Mouse (Mus musculus): ENCODE results near the gene Slc25a19. TPM values are rescaled to one million over a fixed set of nuclear protein-coding genes. Genes with fewer than 3 reads are reported as not detected.

Gene Slc25a19
- polyA plus RNA-seq, 1 experiment, result 146 TPM

DNA sequence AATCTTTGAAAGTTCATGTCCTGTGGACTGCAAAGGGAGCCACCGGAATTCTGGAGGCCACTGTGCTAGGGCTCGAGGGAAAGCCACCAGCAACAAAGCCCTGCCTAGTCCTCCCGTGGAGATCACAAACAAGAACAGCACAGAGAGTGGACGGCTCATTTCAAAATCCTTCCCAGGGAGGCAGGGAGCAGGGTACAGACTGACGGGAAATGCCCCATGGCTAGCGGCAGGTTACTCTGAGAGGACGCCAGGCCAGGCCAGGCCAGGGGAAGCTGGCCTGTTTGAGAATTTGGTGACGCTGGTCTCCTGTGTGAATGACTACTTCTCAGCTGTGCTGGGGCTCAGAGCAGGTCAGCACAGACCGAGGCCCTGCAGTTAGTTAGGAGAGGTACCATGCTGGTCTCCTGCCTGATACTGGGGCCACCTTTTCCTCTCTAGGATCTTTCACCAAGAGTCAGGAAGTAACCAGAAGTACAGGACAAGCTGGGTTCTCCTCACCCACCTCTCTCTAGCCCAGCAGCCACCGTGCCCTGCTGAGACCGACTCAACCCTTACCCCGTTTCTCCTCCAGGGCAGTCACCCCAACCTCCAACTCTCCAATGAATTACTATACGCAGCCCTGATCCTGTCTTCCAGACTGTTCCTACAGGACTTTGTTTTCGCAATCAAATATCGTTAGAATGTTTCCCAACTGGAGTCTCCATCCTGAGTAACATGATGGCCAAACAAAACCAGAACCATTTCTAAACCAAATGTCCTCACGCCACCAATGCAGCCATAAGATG lies 9.2 kb downstream of the Slc25a19 start:
- no peak for DNase-seq (ENCODE audit: low read depth)

DNA sequence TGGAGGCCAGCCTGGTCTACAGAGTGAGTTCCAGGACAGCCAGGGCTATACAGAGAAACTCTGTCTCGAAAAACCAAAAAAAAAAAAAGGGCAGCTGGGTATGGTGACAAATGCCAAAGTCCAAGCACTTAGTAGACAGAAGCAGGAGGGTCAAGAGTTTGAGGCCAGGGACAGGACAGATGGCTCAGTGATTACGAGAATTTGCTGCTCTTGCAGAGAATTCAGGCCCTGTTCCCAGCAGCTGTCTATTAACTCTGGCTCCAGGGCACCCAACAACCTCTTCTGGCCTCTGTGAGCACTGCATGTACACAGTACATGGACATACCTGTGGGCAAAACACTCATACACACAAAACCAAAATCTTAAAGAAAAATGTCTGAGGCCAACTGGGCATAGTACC lies 10.1 kb downstream of the Slc25a19 start:
- DNase-seq (ENCODE audit: low read depth), result no peak

GRCm38 (mm10) chr11:115616893-115617292 lies 11.2 kb downstream of the Slc25a19 start:
- DNase-seq (ENCODE audit: low read depth), result no peak

GRCm38 (mm10) chr11:115616371-115616770 lies 11.7 kb downstream of the Slc25a19 start:
- DNase-seq (ENCODE audit: low read depth), result no peak

GRCm38 (mm10) chr11:115615875-115616274 lies 12.2 kb downstream of the Slc25a19 start:
- no peak for DNase-seq (ENCODE audit: low read depth)

DNA sequence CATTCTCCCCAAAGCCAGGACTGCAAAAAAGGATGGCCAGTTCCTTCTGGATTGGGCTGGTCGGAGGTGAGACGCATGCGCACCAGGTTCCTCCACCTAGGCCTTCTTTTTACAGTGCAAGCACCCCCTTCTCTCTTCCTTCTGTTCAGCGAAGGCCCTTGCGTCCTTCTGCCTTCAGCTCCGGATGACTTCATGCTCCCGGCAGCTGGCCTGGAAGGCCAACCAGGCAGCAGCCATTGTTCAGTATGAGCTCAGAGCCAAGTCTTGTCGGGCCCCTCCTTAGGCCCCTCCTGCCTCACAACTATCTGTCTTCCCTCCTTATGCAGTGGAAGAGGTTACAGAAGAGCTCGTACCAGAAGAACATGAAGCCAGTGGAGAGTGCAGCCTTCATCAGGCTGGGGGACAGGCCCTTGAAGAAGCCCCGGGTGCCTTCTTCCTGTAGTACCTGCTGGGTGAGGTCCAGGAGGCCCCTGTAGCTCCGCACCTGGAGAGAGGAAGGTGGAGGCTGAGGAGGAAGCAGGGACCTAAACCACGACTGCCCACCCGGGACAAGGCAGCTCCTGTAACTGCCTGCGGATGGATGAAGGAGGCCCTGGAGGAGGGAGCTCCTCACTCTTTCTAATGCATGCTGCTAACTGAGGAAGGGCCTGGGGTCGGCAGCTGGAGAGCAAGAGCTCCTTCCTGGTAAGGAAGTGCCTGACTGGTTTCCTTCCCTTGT lies 12.8 kb downstream of the Slc25a19 start:
- no peak for DNase-seq (ENCODE audit: low read depth)

DNA sequence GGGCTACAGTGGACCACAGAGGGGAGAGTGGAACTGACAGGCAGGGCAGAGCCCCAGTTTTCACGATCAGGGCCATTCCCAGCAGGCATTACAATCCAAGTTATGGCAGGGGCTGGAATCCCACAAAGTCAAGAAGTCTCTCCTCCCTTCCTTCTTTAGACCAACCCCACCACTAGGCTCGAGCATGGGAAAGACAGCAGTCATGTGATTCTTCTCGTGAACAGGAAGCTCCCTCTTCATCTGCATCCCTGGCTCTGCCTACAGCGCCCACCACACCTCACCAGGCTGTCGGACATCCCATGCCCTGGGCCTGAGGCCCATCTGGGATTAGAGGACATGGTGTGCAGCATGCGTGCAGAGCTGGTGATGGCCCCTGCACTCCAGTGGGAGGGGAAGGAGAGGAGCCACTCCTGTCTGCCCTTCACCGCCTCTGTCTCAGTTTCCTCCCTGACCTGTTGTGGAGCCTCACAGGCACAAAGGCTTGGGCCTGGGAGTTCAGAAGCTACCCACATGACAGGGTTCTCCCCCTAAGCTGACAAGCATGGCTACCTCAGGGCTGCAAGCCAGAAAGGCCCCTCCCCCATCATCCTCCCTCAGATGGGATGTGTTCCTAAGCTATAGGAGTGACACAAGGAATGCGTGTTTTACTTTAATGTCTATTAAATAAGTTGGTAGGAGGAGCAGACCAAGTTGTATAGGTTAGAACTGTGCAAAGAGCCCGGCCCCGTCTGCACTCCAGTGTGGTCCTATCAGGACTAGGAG lies 13.6 kb downstream of the Slc25a19 start:
- no peak for DNase-seq (ENCODE audit: low read depth)

DNA sequence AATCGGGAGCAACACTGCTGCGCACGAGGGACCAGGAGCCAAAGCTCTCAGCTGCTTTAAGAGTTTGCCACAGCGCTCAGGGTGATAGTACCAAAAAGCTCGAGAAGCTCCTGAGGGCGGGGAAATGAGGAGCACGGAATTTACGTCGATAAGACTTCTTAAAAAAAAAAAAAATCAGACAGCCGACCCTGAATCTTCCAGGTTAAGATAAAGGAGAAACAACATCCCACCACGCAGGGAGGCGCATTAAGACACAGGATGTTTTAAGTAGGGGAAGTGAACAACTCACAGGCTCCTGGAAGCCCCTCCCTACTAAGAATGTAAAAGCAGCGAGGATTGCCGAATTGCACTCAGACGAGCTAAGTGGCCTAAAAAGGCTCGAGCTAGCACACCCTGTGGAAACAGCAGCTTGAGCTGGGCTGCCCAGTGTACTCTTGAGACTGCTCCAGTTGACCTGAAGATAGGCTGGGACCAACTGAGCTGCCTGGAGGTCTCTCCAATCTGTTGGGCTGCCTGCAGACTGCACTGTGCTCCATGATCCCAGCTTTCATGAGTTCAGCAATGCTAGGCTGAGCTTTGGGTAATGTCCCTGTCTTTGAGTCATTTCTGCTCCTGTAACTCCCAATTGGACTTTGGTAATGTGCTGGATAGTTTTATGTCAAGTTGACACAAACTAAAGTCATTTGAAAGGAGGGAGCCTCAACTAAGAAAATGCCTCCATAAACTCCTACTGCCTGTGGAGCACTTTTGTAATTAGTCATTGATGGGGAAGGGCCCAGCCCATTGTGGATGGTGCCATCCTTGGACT lies 14.8 kb downstream of the Slc25a19 start:
- no peak for DNase-seq (ENCODE audit: low read depth)

- DNase-seq (ENCODE audit: low read depth), result no peak
Observed at GRCm38 (mm10) chr11:115612410-115613137, 15.5 kb downstream of the Slc25a19 start, which contains the start of gene Mif4gd. Mif4gd (minus strand) TSS chr11:115612969.

DNA sequence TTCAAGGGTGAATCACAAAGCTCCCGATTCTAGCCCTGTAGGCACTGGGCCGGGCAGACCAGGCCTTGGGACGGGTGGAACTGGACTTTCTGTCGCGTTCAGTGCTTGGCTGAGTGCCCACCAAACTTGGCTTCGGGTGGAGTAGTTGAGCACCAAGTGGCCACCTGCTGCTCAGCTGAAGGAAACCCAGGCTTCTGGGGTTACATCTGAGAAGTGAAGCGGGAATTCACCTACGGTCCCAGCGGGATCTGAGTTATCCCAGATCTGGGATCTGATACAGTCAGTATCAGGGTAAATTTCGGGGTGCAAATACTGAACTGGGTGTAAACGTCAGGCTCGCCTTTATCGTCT lies 16.1 kb downstream of the Slc25a19 start:
- no peak for DNase-seq (ENCODE audit: low read depth)

DNA sequence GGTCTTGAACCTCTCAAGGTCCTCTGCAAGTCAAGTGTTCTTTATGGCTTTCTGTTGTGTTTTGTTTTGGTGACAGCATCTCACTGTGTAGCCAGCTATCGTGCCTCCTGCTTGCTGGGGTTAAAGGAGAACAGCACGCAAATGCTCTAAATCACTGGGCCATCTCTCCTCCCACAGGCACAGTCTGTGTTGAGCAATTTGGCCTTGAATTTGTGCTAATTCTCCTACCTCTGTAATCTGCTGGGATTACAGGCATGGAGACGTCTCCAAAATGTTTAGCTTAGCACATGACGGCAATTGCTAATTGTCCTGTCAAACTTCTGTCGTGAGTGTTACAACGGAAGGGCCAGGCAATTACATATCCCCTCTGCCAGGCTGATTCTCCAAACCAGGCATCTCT lies 16.9 kb downstream of the Slc25a19 start:
- DNase-seq (ENCODE audit: low read depth), result no peak

DNA sequence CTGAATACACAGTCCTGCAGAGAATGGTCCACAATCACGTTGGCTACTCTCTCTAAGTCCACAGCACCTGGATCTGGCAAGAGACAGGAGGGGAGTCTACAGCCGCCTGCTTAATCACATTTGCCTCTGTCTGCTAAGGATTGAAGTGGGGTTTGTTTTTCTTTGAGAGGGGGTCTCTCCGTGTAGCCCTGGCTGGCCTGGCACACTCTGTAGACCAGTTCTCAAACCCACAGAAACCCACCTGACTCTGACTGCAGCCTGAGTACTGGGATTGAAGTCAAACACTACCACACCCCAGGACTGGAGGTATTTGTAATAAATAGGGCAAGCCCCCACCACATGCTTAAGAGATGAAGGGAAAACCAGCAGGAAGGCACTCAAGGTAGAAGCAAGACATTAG lies 18.5 kb downstream of the Slc25a19 start:
- no peak for DNase-seq (ENCODE audit: low read depth)

DNA sequence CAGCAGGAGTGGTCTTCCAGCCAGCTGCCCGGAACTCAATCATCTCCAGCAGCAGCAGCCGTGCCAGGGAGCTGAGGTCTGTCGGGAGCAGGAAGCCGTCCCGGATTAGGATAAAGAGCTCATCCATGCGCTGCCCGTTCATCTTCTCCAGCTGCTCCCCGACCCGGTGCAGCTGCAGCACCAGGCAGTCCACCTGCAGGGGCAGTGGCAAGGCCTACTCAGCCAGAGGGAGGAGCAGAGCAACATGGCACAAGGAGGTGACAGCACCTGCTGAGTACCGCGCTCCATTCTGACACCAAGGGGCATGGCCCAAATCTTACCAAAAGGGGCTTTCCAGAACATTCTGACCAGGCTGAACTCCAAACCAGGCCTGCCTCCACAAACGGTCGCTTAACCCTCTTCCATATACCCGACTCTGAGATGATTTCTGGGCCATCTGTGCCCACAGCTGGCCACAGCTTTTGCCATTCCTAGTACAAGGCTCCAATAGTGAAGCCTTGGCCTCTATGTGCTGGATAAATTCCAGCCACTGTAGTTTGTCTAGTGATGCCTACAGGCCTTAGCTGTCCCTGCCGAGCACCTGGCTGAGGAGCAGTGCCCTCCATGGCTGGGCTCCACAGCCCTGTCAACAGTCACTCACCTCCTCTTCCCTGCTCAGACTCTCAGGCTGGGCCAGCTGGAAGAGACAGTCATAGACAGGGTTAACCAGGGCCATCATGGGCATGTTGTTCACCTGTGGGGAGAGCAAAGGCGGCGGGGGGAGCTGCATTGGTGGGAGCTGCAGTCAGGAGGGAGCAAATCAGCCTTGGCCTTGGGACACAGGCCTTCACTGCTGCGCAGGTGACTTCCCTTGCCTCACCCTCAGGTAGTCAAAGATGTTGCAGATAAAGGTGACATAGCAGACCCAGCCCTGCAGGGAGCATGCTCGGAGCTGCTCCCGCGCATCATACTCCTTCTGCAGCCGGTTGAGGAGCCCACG lies 19.4 kb downstream of the Slc25a19 start:
- no peak for DNase-seq (ENCODE audit: low read depth)

GRCm38 (mm10) chr11:115606733-115607132 lies 21.4 kb downstream of the Slc25a19 start:
- no peak for DNase-seq (ENCODE audit: low read depth)

DNA sequence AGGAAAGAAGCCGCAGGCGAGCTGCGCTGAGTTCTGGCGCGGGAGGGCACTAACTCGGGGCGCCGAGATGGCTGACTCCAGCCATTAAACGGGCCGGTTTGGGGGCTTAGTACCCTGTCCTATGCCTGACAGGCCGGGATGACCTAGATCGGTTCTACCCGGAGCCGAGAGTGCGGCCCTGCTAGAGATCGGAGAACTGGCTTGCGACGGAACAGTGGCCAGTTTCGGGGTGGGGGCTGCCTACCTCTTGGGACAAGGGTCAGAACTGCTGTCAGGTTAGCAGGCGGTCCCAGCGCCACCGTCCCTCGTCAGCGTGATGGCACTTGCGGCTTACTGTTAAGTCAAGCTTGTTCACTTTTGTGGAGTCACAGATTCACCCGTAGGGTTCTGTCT lies 23.8 kb downstream of the Slc25a19 start:
- DNase-seq (ENCODE audit: low read depth), result no peak

- DNase-seq (ENCODE audit: low read depth), result no peak
Observed at GRCm38 (mm10) chr11:115603476-115604303, 24.4 kb downstream of the Slc25a19 start, which contains the start of the genes Mrps7 and Gga3. Mrps7 (plus strand) TSS chr11:115603925. Gga3 (minus strand) TSS chr11:115604051.

- DNase-seq (ENCODE audit: low read depth), result no peak
Observed at GRCm38 (mm10) chr11:115603128-115603475, 25.0 kb downstream of the Slc25a19 start.

DNA sequence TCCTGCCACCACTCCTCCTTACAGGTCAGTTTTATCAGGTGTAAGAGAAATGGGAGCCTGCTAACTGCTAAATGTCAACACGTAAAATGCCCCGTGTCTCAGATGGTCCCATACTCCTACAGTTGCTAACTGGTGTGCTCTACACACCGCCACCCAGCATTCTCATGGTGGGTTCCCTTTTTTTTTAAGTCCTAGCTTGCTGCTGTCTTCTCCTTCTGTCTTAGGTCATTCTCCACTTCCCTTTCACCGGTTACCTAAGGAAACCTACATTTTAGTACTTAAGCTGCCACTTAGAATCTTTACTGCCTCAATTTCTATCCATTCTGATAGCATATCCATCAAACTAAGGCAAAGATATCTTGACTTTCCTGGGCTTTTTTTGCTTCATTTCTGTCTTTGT lies 26.9 kb downstream of the Slc25a19 start:
- DNase-seq (ENCODE audit: low read depth), result no peak

GRCm38 (mm10) chr11:115600743-115601142 lies 27.4 kb downstream of the Slc25a19 start:
- DNase-seq (ENCODE audit: low read depth), result no peak

Data from gonadal fat pad, adult 2 months (tissue).